Mouse (Mus musculus) erythroid progenitor cell, adult 5-6 weeks (primary cell): Measurements from ENCODE around the gene Tpbgl. TPM values are rescaled to one million over a fixed set of nuclear protein-coding genes. Genes with fewer than 3 reads are reported as not detected.
A peak's percentile ranks its signal among the peaks of the same experiment; 100 is the strongest.

Experiments used
- ATAC-seq: replicated peaks from 2 replicates; pipeline ENCODE4 v1.8.0; 2016; ENCODE audit warnings: moderate number of reproducible peaks, mild to moderate bottlenecking, moderate TSS enrichment, inconsistent platforms; ENCODE audit not compliant: poor library complexity, low FRiP score, severe bottlenecking
- total RNA-seq, 2 experiments: library from RNA; stranded (forward) in 1 of 2; stranded (reverse) in 1 of 2; fragments of 150-400 nt in 1 of 2; fragments of 186-747, 209-891 nt in 1 of 2; gene quantifications; 2 replicates each; pipeline versions ENCODE4 v1.2.3 to v1.2.4; 2015 to 2017; ENCODE audit warnings: low replicate concordance in 2 of 2

Gene Tpbgl
- total RNA-seq, 2 experiments from 2014 or later = 0.42 to 0.83 TPM

GRCm38 (mm10) chr7:99590064-99590463 lies 36.8 kb downstream of the Tpbgl start:
- peak; percentile 55 for ATAC-seq

GRCm38 (mm10) chr7:99585976-99586375 lies 40.9 kb downstream of the Tpbgl start:
- ATAC-seq = no peak

- ATAC-seq = no peak
These were observed 43.3 kb downstream of the Tpbgl start for GRCm38 (mm10) chr7:99583625-99584024.

- no peak for ATAC-seq
These were observed 44.0 kb downstream of the Tpbgl start for GRCm38 (mm10) chr7:99582867-99583266.

GRCm38 (mm10) chr7:99582306-99582705 lies 44.6 kb downstream of the Tpbgl start:
- ATAC-seq = no peak

GRCm38 (mm10) chr7:99580247-99580646 lies 46.7 kb downstream of the Tpbgl start:
- ATAC-seq = no peak

- no peak for ATAC-seq
These were observed 47.3 kb downstream of the Tpbgl start for GRCm38 (mm10) chr7:99579491-99580190.

- ATAC-seq = no peak
These were observed 48.7 kb downstream of the Tpbgl start for GRCm38 (mm10) chr7:99578246-99578645.

Other genes with a start within 250 kb of the Tpbgl start
- gene Gdpd5, start 245.7 kb downstream of the Tpbgl start, total RNA-seq (2015; ENCODE audit: low replicate concordance) = not detected in 2 replicates
- not detected in 2 replicates for gene Gdpd5, start 245.7 kb downstream of the Tpbgl start, total RNA-seq (2017; ENCODE audit: low replicate concordance)
- gene Klhl35, start 161.1 kb downstream of the Tpbgl start, total RNA-seq (2015; ENCODE audit: low replicate concordance) = not detected in 2 replicates
- gene Klhl35, start 161.1 kb downstream of the Tpbgl start, total RNA-seq (2017; ENCODE audit: low replicate concordance) = not detected in 2 replicates
- gene Rps3, start 143.4 kb downstream of the Tpbgl start, total RNA-seq (2015; ENCODE audit: low replicate concordance) = 386 and 406 TPM in 2 replicates
- 293 and 564 TPM in 2 replicates for gene Rps3, start 143.4 kb downstream of the Tpbgl start, total RNA-seq (2017; ENCODE audit: low replicate concordance)
- 184 TPM in 2 replicates for gene Arrb1, start 91.6 kb downstream of the Tpbgl start, total RNA-seq (2015; ENCODE audit: low replicate concordance)
- 538 and 553 TPM in 2 replicates for gene Arrb1, start 91.6 kb downstream of the Tpbgl start, total RNA-seq (2017; ENCODE audit: low replicate concordance)
- 4.7 and 8.0 TPM in 2 replicates for gene Slco2b1, start 84.2 kb upstream of the Tpbgl start, total RNA-seq (2015; ENCODE audit: low replicate concordance)
- gene Slco2b1, start 84.2 kb upstream of the Tpbgl start, total RNA-seq (2017; ENCODE audit: low replicate concordance) = 4.3 and 5.4 TPM in 2 replicates
- not detected in 2 replicates for gene Olfr520, start 103.2 kb upstream of the Tpbgl start, total RNA-seq (2015; ENCODE audit: low replicate concordance)
- not detected in 2 replicates for gene Olfr520, start 103.2 kb upstream of the Tpbgl start, total RNA-seq (2017; ENCODE audit: low replicate concordance)
- gene Olfr521, start 136.4 kb upstream of the Tpbgl start, total RNA-seq (2015; ENCODE audit: low replicate concordance) = not detected in 2 replicates
- gene Olfr521, start 136.4 kb upstream of the Tpbgl start, total RNA-seq (2017; ENCODE audit: low replicate concordance) = not detected in 2 replicates
- 17.3 and 21.0 TPM in 2 replicates for gene Neu3, start 201.3 kb upstream of the Tpbgl start, total RNA-seq (2015; ENCODE audit: low replicate concordance)
- 22.8 and 23.1 TPM in 2 replicates for gene Neu3, start 201.3 kb upstream of the Tpbgl start, total RNA-seq (2017; ENCODE audit: low replicate concordance)
- gene Xrra1, start 232.0 kb upstream of the Tpbgl start, total RNA-seq (2015; ENCODE audit: low replicate concordance) = not detected in 2 replicates
- 0.90 TPM in 1 of 2 replicates, not detected in the other for gene Xrra1, start 232.0 kb upstream of the Tpbgl start, total RNA-seq (2017; ENCODE audit: low replicate concordance)
- 94.1 and 169 TPM in 2 replicates for gene Spcs2, start 236.4 kb upstream of the Tpbgl start, total RNA-seq (2015; ENCODE audit: low replicate concordance)
- 101 and 153 TPM in 2 replicates for gene Spcs2, start 236.4 kb upstream of the Tpbgl start, total RNA-seq (2017; ENCODE audit: low replicate concordance)